Mouse (Mus musculus) lung, postnatal 0 days (tissue): Measurements from ENCODE around the gene Alpi. TPM values are rescaled to one million over a fixed set of nuclear protein-coding genes. Genes with fewer than 3 reads are reported as not detected.
A peak's percentile ranks its signal among the peaks of the same experiment; 100 is the strongest.

ENCODE experiments used
- ATAC-seq: fragments of 200-750 bp; cut with Nextera tagmentation; 2 replicates; pipeline ENCODE4 v1.8.0; 2017; ENCODE audit warnings: moderate library complexity
- DNase-seq: peaks from one replicate; pipeline ENCODE4 v3.0.0-alpha.2; 2016; ENCODE audit warnings: low spot score
- H3K27ac ChIP-seq: fragments of 300-500 bp; sonication (generic); 2 replicates; pipeline ENCODE4 v1.5.1; 2014; ENCODE audit warnings: antibody characterized with exemption, mild to moderate bottlenecking, low read length, mixed read lengths
- H3K27me3 ChIP-seq: fragments of 300-500 bp; sonication (generic); replicated peaks from 2 replicates; pipeline ENCODE4 v1.6.1; 2014; ENCODE audit warnings: low read length, mixed read lengths; ENCODE audit not compliant: insufficient read depth
- H3K36me3 ChIP-seq: fragments of 300-500 bp; sonication (generic); 2 replicates; pipeline ENCODE4 v1.6.1; 2014; ENCODE audit warnings: low read length, mixed read lengths; ENCODE audit not compliant: insufficient read depth
- H3K4me1 ChIP-seq: fragments of 300-500 bp; sonication (generic); 2 replicates; pipeline ENCODE4 v1.6.1; 2014; ENCODE audit warnings: antibody characterized with exemption, low read depth, low read length, mixed read lengths; ENCODE audit not compliant: insufficient read depth
- H3K4me2 ChIP-seq: fragments of 300-500 bp; sonication (generic); replicated peaks from 2 replicates; pipeline ENCODE4 v1.6.1; 2014; ENCODE audit warnings: low read depth, mild to moderate bottlenecking, low read length, moderate library complexity, mixed read lengths
- H3K4me3 ChIP-seq: fragments of 300-500 bp; sonication (generic); 2 replicates; pipeline ENCODE4 v1.5.1; 2014; ENCODE audit warnings: low read depth, low read length
- H3K9ac ChIP-seq: fragments of 300-500 bp; sonication (generic); replicated peaks from 2 replicates; pipeline ENCODE4 v1.6.1; 2014; ENCODE audit warnings: low read depth, mild to moderate bottlenecking
- H3K9me3 ChIP-seq: fragments of 300-500 bp; sonication (generic); 2 replicates; pipeline ENCODE4 v1.6.1; 2016; ENCODE audit warnings: low read length, mixed read lengths
- CTCF ChIP-seq: IDR thresholded peaks from 2 replicates; pipeline ENCODE4 v1.5.1; 2016; ENCODE audit warnings: antibody characterized with exemption, mild to moderate bottlenecking
- EP300 ChIP-seq: IDR thresholded peaks from 2 replicates; pipeline ENCODE4 v1.6.1; 2016; ENCODE audit warnings: antibody characterized with exemption, mild to moderate bottlenecking, control low read depth
- WGBS: fragments of 180-500 bp; shearing (Covaris S2); extraction: QIAGEN DNeasy Blood & Tissue Kit; methylation state at CpG from one replicate; pipeline ENCODE4 v1.1.7; 2014; 5-methylcytosine and 5-hydroxymethylcytosine counted together
- polyA plus RNA-seq: library from polyadenylated mRNA; unstranded; fragments of >200 nt; fragmentation: Nextera tagmentation; extraction: Ambion mirVana; gene quantifications from 2 replicates; pipeline ENCODE4 v1.2.1, GENCODE M21; 2015

The Alpi gene
- polyA plus RNA-seq, 1 experiment from 2014 or later, result not detected

- 11% methylated on average over 35 of the region's 43 CpGs for WGBS
- no peak for ATAC-seq
- H3K9ac ChIP-seq, result no peak overlapping the region
- H3K9me3 ChIP-seq, result no peaks in the 10 kb centered on the region
- peaks cover 21% of the 10 kb centered on the region for H3K27me3 ChIP-seq
- no peak overlapping the region for H3K4me3 ChIP-seq
- H3K27ac ChIP-seq, result no peak overlapping the region
- no peak for DNase-seq
- H3K36me3 ChIP-seq, result no peaks in the 10 kb centered on the region
- no peak overlapping the region for H3K4me2 ChIP-seq
- no peaks in the 10 kb centered on the region for H3K4me1 ChIP-seq
- TF ChIP-seq EP300, result no peak
- no peak for TF ChIP-seq CTCF
Measured at GRCm38 (mm10) chr1:87127206-87128030, 26.0 kb upstream of the Alpi start.

GRCm38 (mm10) chr1:87124673-87125072 lies 23.3 kb upstream of the Alpi start, which contains the start of gene Akp3:
Gene Akp3 (plus strand): TSS chr1:87124973.
- no peak for ATAC-seq
- Histone ChIP-seq H3K27ac (no peak within 1 kb of the TSS), H3K27me3 (peaks cover 21% of the 10 kb centered on the region), H3K9ac (no peak within 1 kb of the TSS), H3K36me3 (no peaks in the 10 kb centered on the region), H3K4me1 (no peaks in the 10 kb centered on the region), H3K4me3 (no peak within 1 kb of the TSS), H3K9me3 (no peaks in the 10 kb centered on the region), H3K4me2 (no peak within 1 kb of the TSS)
- WGBS, result 74% methylated on average over 6 of the region's 6 CpGs
- DNase-seq, result no peak
- no peak for TF ChIP-seq EP300
- TF ChIP-seq CTCF, result no peak

- Histone ChIP-seq H3K4me1 (no peaks in the 10 kb centered on the region), H3K9me3 (no peaks in the 10 kb centered on the region), H3K36me3 (no peaks in the 10 kb centered on the region), H3K27ac (no peak overlapping the region), H3K9ac (no peak overlapping the region), H3K4me2 (no peak overlapping the region), H3K4me3 (no peak overlapping the region), H3K27me3 (no peaks in the 10 kb centered on the region)
- 72% methylated on average over 1 of the region's 1 CpGs for WGBS
- no peak for ATAC-seq
- TF ChIP-seq EP300, result no peak
- TF ChIP-seq CTCF, result no peak
- DNase-seq, result no peak
Measured at GRCm38 (mm10) chr1:87114784-87115183, 13.4 kb upstream of the Alpi start.

- peak; percentile 57 for TF ChIP-seq CTCF
- TF ChIP-seq EP300, result no peak
- no peak overlapping the region for H3K27ac ChIP-seq
- no peaks in the 10 kb centered on the region for H3K36me3 ChIP-seq
- no peak overlapping the region for H3K4me3 ChIP-seq
- WGBS, result 34% methylated on average over 9 of the region's 9 CpGs
- H3K4me1 ChIP-seq, result no peaks in the 10 kb centered on the region
- peak; percentile 7 for DNase-seq
- no peak overlapping the region for H3K4me2 ChIP-seq
- no peak overlapping the region for H3K9ac ChIP-seq
- no peaks in the 10 kb centered on the region for H3K27me3 ChIP-seq
- ATAC-seq, result no peak
- no peaks in the 10 kb centered on the region for H3K9me3 ChIP-seq
Measured at GRCm38 (mm10) chr1:87111719-87112354, 10.4 kb upstream of the Alpi start.

- Histone ChIP-seq H3K36me3 (no peaks in the 10 kb centered on the region), H3K9ac (no peak overlapping the region), H3K4me3 (no peak overlapping the region), H3K9me3 (no peaks in the 10 kb centered on the region), H3K27ac (no peak overlapping the region), H3K4me1 (no peaks in the 10 kb centered on the region), H3K4me2 (no peak overlapping the region), H3K27me3 (no peaks in the 10 kb centered on the region)
- TF ChIP-seq CTCF (no peak), EP300 (no peak)
- WGBS, result 77% methylated on average over 4 of the region's 4 CpGs
- no peak for ATAC-seq
- DNase-seq, result no peak
Measured at GRCm38 (mm10) chr1:87108564-87108963, 7.2 kb upstream of the Alpi start.

- no peak overlapping the region for H3K27ac ChIP-seq
- peak; percentile 33 for DNase-seq
- ATAC-seq, result no peak
- TF ChIP-seq EP300, result no peak
- TF ChIP-seq CTCF, result no peak
- H3K9ac ChIP-seq, result no peak overlapping the region
- H3K4me1 ChIP-seq, result no peaks in the 10 kb centered on the region
- H3K4me3 ChIP-seq, result no peak overlapping the region
- WGBS, result 66% methylated on average over 8 of the region's 8 CpGs
- H3K27me3 ChIP-seq, result no peaks in the 10 kb centered on the region
- H3K4me2 ChIP-seq, result no peak overlapping the region
- H3K9me3 ChIP-seq, result no peaks in the 10 kb centered on the region
- H3K36me3 ChIP-seq, result no peaks in the 10 kb centered on the region
Measured at GRCm38 (mm10) chr1:87106536-87106935, 5.1 kb upstream of the Alpi start.
